Mouse (Mus musculus): Measurements from ENCODE around the gene Cd44. TPM values are rescaled to one million over a fixed set of nuclear protein-coding genes. Genes with fewer than 3 reads are reported as not detected.

The Cd44 gene
- polyA plus RNA-seq, 1 experiment = 59.3 TPM

- Histone ChIP-seq H3K4me1 (ENCODE audit: control insufficient read depth, insufficient read depth, low read length) (peaks cover 9% of the 10 kb centered on the region), H3K4me3 (replicated peaks; ENCODE audit: extremely low read depth, low read depth, low read length) (no peak overlapping the region)
- no peak for DNase-seq
- 39% methylated on average over 6 of the region's 6 CpGs for WGBS
- TF ChIP-seq POLR2A (IDR thresholded peaks at IDR 0.05; ENCODE audit: borderline replicate concordance, extremely low read depth, low read depth, low read length) (no peak), CTCF (IDR thresholded peaks at IDR 0.05; ENCODE audit: insufficient read depth, low read length) (no peak)
Measured at GRCm38 (mm10) chr2:102867396-102868088, 33.9 kb downstream of the Cd44 start.

GRCm38 (mm10) chr2:102866594-102866993 is 34.9 kb downstream of the Cd44 start:
- 3% methylated on average over 1 of the region's 1 CpGs for WGBS
- H3K4me1 ChIP-seq (ENCODE audit: control insufficient read depth, insufficient read depth, low read length) = peaks cover 9% of the 10 kb centered on the region
- DNase-seq = no peak
- H3K4me3 ChIP-seq (replicated peaks; ENCODE audit: extremely low read depth, low read depth, low read length) = no peak overlapping the region
- no peak for TF ChIP-seq CTCF (IDR thresholded peaks at IDR 0.05; ENCODE audit: insufficient read depth, low read length)
- no peak for TF ChIP-seq POLR2A (IDR thresholded peaks at IDR 0.05; ENCODE audit: borderline replicate concordance, extremely low read depth, low read depth, low read length)

- no peak for DNase-seq
- no peak for TF ChIP-seq POLR2A (IDR thresholded peaks at IDR 0.05; ENCODE audit: borderline replicate concordance, extremely low read depth, low read depth, low read length)
- no peak for TF ChIP-seq CTCF (IDR thresholded peaks at IDR 0.05; ENCODE audit: insufficient read depth, low read length)
- 94% methylated on average over 8 of the region's 8 CpGs for WGBS
- H3K4me1 ChIP-seq (ENCODE audit: control insufficient read depth, insufficient read depth, low read length) = peaks cover 9% of the 10 kb centered on the region
- H3K4me3 ChIP-seq (replicated peaks; ENCODE audit: extremely low read depth, low read depth, low read length) = no peak overlapping the region
Measured at GRCm38 (mm10) chr2:102865354-102865752, 36.1 kb downstream of the Cd44 start.

DNA sequence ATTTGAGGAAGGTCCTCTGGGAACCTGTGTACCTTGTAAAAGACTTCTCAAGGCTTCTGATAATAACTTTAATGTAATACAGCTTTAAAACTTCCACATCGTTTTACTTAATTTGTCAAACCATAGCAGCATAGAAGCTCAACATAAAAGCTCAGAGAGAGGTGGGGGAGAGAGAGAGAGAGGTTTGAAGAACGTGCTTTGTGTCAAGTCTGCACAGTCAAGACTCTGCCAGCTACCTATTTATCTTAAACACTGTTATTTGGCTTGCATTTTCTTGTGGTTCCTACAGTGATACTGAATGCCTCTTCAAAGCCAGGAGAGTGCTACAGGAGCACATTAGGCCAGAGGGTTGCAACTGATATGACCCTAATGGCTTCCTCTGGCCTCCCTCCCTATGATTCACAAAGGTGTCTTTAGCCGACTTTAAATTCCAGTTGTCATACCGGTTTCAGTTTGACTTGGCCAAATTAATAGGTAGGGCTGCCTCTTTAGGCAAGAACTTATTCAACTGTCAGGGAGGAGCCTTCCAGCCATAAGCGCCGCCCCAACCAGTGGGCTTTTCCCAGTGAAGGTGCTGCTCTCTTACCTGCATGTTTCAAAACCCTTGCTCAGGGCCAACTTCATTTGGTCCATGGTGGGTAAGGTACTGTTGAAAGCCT is 36.6 kb downstream of the Cd44 start:
- no peak for DNase-seq
- 68% methylated on average over 6 of the region's 6 CpGs for WGBS
- H3K4me1 ChIP-seq (ENCODE audit: control insufficient read depth, insufficient read depth, low read length) = peaks cover 9% of the 10 kb centered on the region
- no peak overlapping the region for H3K4me3 ChIP-seq (replicated peaks; ENCODE audit: extremely low read depth, low read depth, low read length)
- TF ChIP-seq POLR2A (IDR thresholded peaks at IDR 0.05; ENCODE audit: borderline replicate concordance, extremely low read depth, low read depth, low read length) = no peak
- TF ChIP-seq CTCF (IDR thresholded peaks at IDR 0.05; ENCODE audit: insufficient read depth, low read length) = no peak

DNA sequence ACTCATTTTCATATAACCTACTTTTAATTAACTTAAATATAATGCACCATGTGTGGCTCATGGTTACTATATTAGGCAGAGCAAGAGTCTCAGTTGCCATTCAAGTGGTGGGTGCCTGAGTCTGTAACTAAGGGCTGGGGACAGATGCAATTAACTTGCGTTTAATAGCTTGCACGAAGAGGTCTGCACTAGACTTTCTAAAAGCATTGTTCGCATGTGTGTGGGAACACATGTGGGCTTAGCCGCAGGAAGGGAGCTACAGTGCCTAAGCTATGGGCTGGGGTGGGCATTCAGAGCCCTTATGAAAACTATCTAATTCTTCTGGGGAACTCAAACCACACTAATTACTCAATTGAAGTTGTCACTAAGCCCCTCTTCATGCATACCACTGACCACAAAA is 37.4 kb downstream of the Cd44 start:
- no peak for TF ChIP-seq CTCF (IDR thresholded peaks at IDR 0.05; ENCODE audit: insufficient read depth, low read length)
- no peak for TF ChIP-seq POLR2A (IDR thresholded peaks at IDR 0.05; ENCODE audit: borderline replicate concordance, extremely low read depth, low read depth, low read length)
- 94% methylated on average over 4 of the region's 4 CpGs for WGBS
- peaks cover 9% of the 10 kb centered on the region for H3K4me1 ChIP-seq (ENCODE audit: control insufficient read depth, insufficient read depth, low read length)
- DNase-seq = no peak
- H3K4me3 ChIP-seq (replicated peaks; ENCODE audit: extremely low read depth, low read depth, low read length) = no peak overlapping the region

DNA sequence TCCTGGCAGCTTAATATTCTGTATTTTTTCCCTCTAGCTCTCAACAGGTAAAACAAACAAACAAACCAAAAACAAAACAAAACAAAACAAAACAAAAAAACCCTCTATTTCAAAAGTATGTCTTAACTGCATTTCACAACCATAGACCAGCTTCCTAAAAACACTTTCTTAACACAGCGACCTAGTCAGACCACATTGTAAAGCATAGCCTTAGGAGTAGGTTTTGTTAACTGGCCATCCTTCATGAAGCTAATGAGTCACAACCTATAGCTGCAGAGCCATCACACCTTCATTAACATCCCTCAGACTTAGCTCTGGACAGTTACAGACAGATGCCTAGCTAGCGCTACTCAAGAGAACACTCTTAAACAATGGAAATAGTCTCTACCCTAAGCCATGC is 37.9 kb downstream of the Cd44 start:
- Histone ChIP-seq H3K4me1 (ENCODE audit: control insufficient read depth, insufficient read depth, low read length) (peaks cover 7% of the 10 kb centered on the region), H3K4me3 (replicated peaks; ENCODE audit: extremely low read depth, low read depth, low read length) (no peak overlapping the region)
- DNase-seq = no peak
- WGBS = 88% methylated on average over 2 of the region's 2 CpGs
- TF ChIP-seq CTCF (IDR thresholded peaks at IDR 0.05; ENCODE audit: insufficient read depth, low read length) (no peak), POLR2A (IDR thresholded peaks at IDR 0.05; ENCODE audit: borderline replicate concordance, extremely low read depth, low read depth, low read length) (no peak)

GRCm38 (mm10) chr2:102862706-102863105 is 38.8 kb downstream of the Cd44 start:
- peaks cover 5% of the 10 kb centered on the region for H3K4me1 ChIP-seq (ENCODE audit: control insufficient read depth, insufficient read depth, low read length)
- TF ChIP-seq POLR2A (IDR thresholded peaks at IDR 0.05; ENCODE audit: borderline replicate concordance, extremely low read depth, low read depth, low read length) (no peak), CTCF (IDR thresholded peaks at IDR 0.05; ENCODE audit: insufficient read depth, low read length) (no peak)
- no peak overlapping the region for H3K4me3 ChIP-seq (replicated peaks; ENCODE audit: extremely low read depth, low read depth, low read length)
- no peak for DNase-seq
- 69% methylated on average over 7 of the region's 7 CpGs for WGBS

DNA sequence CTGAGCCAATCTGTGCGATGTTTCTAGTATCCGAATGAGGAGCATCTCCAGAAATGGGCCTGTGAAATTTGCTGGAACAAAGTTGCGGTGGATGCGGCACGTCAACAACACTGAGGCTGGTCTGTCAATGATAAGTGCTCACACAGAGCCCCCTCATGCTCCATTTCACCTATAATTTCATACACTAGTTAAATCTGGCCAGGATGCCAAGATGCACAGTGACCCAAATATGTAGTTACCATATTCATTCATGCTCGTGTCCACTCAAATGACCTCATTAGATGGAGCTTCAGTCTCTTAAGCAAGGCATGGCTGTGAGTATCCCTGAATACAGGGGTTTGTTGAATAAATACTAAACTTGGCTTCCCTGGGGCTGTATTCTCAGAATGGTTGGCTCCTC is 43.2 kb downstream of the Cd44 start:
- no peak for DNase-seq
- Histone ChIP-seq H3K4me1 (ENCODE audit: control insufficient read depth, insufficient read depth, low read length) (no peaks in the 10 kb centered on the region), H3K4me3 (replicated peaks; ENCODE audit: extremely low read depth, low read depth, low read length) (no peak overlapping the region)
- no peak for TF ChIP-seq CTCF (IDR thresholded peaks at IDR 0.05; ENCODE audit: insufficient read depth, low read length)
- TF ChIP-seq POLR2A (IDR thresholded peaks at IDR 0.05; ENCODE audit: borderline replicate concordance, extremely low read depth, low read depth, low read length) = no peak
- 88% methylated on average over 6 of the region's 6 CpGs for WGBS

DNA sequence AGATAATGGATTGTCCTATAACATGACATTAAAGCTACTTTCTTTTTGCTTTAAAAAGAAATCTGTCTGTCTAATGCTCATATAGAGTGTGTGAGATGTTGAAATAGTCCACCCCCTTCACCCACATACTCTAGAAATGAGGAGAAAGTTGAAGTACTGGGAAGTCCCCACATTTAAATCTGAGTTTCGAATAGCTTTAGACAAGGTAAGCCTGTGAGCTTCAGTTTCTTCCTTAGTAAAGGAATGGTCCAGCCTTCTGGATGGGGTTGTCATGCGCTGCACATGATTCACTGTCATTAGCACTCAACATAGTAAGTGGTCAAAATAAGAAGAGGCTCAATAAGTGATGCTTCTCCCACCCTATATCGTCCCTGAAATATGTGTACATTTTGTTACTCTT is 48.2 kb downstream of the Cd44 start:
- WGBS = 90% methylated on average over 3 of the region's 3 CpGs
- TF ChIP-seq CTCF (IDR thresholded peaks at IDR 0.05; ENCODE audit: insufficient read depth, low read length) (no peak), POLR2A (IDR thresholded peaks at IDR 0.05; ENCODE audit: borderline replicate concordance, extremely low read depth, low read depth, low read length) (no peak)

DNA sequence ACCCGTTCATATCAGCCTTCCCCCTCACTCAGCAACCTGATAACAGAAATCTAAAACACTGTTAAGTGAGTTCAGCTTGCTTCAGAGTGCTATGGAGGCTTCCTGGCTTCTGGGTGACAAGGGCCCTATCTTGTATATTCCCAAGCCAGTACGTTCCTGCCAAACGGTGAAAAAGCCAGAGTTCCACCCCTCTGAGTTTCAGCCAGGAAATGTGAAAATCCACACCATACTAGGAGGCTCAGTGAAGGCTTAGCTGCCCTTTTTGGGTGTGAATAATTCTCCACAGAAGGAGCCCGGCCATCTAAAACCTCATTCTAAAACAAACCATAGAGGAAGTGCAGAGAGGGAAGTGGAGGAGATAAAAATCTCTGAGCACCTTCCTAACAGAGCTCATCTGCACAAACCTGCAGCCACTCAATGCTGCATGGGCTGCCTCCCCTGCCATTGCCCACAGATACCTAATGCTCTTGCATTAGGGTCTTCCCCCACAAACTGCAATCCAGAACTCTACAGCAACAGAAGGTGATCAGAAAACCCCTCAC is 49.5 kb downstream of the Cd44 start:
- TF ChIP-seq POLR2A (IDR thresholded peaks at IDR 0.05; ENCODE audit: borderline replicate concordance, extremely low read depth, low read depth, low read length) (no peak), CTCF (IDR thresholded peaks at IDR 0.05; ENCODE audit: insufficient read depth, low read length) (no peak)
- H3K4me1 ChIP-seq (ENCODE audit: control insufficient read depth, insufficient read depth, low read length) = no peaks in the 10 kb centered on the region
- DNase-seq = no peak
- 24% methylated on average over 4 of the region's 4 CpGs for WGBS
- H3K4me3 ChIP-seq (replicated peaks; ENCODE audit: extremely low read depth, low read depth, low read length) = no peak overlapping the region

More for the DNA sequence above, 48.2 kb downstream of the Cd44 start:
- no peaks in the 10 kb centered on the region for H3K4me1 ChIP-seq (ENCODE audit: control insufficient read depth, insufficient read depth, low read length)
- DNase-seq = no peak
- H3K4me3 ChIP-seq (replicated peaks; ENCODE audit: extremely low read depth, low read depth, low read length) = no peak overlapping the region

Data from lung, adult 2 months (tissue).